Mouse (Mus musculus): Measurements from ENCODE around the gene Plpp2.

- TF ChIP-seq EP300 (IDR thresholded peaks at IDR 0.05; ENCODE audit: low read depth): no peak
- TF ChIP-seq CTCF (IDR thresholded peaks at IDR 0.05; ENCODE audit: low read depth): no peak
These were observed 46.2 kb upstream of the Plpp2 start for GRCm38 (mm10) chr10:79579781-79580180.
